Mouse (Mus musculus): ENCODE measurements at regions not wholly inside any gene's neighbourhood (a gene's known extent, or its start where the extent isn't known, plus 50 kb on each side); places are given as distances from the start of the nearest gene placed in this dataset.

DNA sequence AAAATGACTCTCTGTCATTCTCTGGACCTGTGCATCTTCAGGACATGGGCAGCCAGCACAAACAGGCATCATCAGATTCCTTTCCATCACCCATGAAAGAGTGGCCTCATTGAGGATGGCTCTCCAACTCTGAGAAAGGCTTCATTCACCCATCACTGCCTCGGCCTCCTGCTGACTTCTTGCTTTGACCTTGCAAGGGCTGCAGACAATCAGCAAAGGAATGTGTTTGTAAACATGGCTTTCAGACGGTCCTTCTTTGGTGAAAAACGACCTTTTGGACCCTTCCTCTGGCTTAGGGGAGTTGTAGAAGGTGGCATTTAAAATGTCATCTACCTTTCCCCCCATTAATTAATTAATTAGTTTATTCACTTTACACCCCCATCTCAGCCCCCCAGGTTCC is 134.3 kb downstream of the Moxd1 start:
- no peak for ATAC-seq (replicated peaks; ENCODE audit: poor library complexity, severe bottlenecking)

DNA sequence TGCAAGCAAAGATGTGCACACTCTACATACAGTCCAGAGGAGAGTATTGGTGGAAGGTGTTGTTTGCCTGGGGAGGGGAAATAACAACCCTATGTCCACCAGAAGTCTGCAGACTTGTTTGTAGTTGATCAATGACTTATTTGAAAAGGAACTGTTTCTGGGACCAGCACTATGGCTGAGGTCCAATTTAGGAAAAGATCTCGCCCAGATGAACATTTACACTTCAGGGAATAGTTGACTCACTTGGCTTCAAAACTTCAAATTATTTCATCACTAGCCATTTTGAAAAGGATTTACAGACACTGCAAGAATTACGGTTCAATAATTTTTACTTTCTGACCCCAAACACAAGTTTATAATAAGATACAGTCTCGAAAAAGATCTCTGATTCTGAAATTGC is 138.1 kb downstream of the Moxd1 start:
- ATAC-seq (replicated peaks; ENCODE audit: poor library complexity, severe bottlenecking): no peak

DNA sequence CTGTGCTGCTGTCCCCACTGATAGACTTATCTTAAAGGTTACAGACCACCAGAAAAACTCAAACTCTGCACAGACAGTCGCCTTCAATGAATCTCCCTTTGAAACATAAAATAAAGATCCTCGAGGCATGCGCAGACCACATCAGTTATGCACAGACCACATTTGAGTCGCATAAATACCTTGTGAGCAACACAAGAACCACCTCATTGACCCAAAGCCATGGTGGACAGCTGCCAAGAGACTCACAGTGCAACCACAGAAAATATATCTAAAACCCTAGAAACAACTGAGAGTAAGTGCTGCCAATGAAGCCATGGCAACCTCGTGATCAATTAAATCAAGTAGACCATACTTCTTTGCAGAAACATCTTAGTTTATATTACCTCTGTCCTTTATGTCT is 142.1 kb downstream of the Moxd1 start:
- ATAC-seq (replicated peaks; ENCODE audit: poor library complexity, severe bottlenecking): no peak

DNA sequence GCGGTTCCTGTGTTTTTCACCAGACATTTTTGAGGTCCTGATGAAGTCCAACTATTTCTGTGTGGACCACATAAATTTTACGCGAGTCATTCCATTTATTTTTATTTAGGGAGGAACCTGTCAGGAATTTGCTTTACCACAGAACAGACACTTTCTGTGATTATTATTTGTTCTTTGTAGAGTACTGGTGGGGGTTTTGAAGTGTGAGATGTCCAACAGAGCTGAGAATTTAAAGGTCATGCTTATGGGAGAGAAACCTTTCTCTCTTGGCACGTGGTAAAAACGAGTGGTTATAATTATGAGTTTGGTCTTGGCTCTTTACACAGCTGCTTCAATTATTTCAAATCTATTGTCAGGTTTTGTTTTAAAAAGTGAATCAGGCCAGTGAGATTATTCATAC is 143.7 kb downstream of the Moxd1 start:
- no peak for ATAC-seq (replicated peaks; ENCODE audit: poor library complexity, severe bottlenecking)

DNA sequence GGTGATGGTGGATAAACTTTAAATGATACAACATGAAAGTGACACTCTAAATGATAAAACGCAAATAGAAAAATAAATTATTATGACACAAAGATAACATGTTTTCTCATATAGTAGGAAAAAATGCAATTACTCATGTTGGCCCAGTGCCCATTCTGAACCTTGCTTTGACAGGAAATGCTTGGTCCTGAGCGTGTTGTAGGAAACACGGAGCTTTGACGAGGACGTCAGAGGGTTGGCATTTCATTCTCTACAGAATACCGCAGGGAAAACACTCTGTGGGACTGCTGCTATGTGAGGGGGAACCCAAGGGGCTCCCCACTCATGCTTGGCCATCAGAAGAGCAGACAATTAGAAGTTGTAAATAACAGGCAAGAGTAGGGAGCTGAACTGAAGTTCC is 150.6 kb downstream of the Moxd1 start:
- ATAC-seq (replicated peaks; ENCODE audit: poor library complexity, severe bottlenecking): no peak

DNA sequence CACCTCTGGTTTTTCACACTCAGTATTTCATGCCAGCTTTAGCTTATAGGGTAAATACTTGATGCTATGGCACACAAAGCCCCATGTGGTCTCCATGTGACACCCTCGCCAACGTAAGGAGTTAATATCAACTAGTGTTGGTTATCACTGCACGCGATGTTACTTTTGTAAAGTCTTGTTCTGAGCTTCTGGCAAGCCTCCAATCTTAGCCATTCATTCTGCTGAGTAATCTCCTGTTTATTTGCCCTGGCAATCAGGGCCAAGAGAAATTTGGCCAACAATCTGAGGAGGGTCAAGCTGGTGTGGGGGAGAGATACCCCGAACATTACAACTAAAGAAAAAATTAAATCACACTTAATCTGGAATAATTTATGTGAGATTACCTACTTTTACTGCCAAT is 156.0 kb downstream of the Moxd1 start:
- ATAC-seq (replicated peaks; ENCODE audit: poor library complexity, severe bottlenecking): no peak

DNA sequence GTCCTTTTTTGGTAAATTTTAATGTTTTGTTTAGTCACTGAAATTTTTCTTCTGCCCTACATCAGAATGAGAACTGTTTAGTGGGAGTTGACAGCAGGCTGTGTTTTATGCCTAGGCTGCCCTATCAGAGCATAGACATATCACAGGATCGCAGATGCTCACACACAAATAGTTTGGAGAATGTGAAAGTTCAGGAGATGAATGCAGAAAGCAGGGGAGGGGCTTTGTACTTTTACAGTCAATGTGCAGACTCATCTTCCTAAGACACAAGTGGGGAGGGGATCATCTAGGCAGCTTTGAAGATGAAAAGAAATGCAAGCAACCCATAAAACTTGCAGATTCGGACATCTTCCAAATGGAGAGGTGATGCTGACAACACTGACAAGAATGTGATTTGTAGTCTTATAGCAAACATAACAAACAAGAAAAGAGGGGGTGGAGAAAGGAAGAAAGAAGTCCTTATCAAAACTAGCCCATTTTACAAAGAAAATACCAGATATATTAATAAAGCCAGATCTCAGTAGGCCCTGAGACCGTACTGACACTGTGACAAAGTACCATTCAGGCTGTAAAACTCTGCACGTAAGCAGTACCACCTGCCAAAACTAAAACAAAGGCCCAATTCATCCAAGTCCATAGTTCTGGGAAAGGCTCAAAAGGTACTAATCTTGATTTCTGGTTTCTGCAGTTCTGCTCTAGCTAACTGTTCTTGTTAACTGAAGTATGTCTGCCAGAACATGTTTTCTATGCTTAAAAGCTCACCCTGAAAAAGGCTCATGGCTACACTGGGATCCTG is 157.4 kb downstream of the Moxd1 start:
- no peak for ATAC-seq (replicated peaks; ENCODE audit: poor library complexity, severe bottlenecking)

DNA sequence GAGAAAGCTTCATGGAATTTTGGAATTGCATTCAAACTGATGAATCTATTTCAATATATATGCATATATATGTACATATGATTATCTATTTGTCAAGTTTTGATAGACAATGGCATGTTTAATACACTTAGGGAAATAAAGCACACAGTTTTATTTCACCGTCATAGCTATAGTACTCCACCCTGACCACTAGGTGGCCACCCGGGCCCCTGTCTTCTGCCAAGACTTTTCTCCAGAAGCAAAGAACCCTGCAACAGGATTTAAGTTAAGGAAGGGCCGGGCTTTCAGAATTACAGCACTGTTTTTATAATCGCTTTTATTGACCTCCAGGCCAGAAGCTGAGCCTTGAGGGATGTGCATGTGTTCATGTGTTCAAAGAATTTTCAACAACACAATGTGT is 158.6 kb downstream of the Moxd1 start:
- ATAC-seq (replicated peaks; ENCODE audit: poor library complexity, severe bottlenecking): peak; percentile 55; the same call in 1 of the 2 replicates

DNA sequence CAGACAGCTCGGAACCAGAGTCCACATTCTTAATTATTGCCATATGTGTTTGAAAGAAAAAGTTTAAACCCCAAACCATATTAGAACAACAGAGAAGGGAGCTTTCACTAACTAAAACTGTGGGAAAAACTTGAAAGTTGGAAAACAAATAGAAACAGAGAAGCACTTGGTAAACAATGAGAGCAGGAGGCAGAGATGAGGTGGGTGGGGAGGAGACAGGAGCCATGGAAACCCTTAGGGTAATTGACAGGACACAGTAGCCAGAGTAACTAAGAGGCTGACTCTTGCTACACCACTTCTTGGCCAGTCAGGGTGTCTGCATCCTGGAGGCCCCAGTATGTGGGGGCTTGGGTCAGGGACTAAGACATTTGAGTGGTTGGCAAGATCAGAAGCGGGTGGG is 160.7 kb downstream of the Moxd1 start:
- ATAC-seq (replicated peaks; ENCODE audit: poor library complexity, severe bottlenecking): no peak

DNA sequence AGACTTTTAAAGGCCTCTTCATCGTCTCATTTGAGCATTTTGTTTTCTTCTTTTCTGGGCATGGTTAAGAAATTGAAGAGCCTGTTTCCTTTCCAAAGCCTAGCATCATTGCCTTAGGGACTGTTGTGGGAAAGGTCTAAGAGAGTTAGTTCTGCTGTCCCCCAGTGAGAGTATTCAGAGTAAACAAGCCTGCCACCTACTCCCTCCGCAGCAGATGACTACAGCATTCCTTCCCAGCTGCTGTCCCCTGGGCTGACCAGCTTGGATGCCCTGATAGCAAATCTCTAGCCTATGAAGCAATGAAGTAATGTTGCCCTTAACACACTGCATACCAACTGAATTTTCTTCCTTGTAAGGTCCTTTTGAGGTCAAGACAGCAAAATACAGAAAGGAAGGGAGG is 164.9 kb downstream of the Moxd1 start:
- no peak for ATAC-seq (replicated peaks; ENCODE audit: poor library complexity, severe bottlenecking)

DNA sequence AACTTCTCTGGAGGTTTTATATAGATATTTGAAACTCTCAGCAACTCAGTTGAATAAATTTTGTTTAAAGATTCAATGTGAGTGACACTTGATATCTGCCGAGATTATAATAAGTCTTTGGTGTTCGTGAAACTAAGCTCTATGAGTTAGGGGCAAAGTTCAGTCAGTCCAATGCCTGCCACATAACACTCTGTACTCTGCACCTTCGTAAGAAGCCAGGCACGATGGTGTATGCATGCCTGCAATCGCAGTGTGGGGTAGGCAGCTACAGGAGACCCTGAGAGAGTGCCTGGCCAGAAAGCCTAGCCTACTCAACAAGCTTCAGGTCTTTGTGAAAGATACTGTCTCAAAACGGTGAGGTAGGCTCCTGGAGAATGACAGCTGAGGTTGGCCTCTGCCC is 167.7 kb downstream of the Moxd1 start:
- ATAC-seq (replicated peaks; ENCODE audit: poor library complexity, severe bottlenecking): no peak

DNA sequence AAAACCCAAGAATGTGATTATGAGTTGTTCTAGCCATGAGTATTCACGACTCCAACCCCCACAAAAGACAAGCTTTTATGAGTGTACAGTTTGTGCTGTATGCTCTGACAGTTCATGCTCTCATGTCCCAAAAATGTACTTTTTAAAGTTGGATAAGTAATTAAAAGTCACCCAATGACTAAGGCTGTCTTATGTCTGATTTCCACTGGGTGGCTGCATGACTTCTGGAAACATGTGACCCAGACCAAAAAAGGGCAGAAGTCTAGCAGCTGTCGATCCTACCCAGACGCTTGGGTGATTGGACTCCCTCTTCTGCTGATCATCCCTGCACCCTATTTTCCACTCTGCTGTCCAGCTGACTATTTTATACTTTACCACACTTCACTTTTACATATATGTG is 168.7 kb downstream of the Moxd1 start:
- ATAC-seq (replicated peaks; ENCODE audit: poor library complexity, severe bottlenecking): no peak

DNA sequence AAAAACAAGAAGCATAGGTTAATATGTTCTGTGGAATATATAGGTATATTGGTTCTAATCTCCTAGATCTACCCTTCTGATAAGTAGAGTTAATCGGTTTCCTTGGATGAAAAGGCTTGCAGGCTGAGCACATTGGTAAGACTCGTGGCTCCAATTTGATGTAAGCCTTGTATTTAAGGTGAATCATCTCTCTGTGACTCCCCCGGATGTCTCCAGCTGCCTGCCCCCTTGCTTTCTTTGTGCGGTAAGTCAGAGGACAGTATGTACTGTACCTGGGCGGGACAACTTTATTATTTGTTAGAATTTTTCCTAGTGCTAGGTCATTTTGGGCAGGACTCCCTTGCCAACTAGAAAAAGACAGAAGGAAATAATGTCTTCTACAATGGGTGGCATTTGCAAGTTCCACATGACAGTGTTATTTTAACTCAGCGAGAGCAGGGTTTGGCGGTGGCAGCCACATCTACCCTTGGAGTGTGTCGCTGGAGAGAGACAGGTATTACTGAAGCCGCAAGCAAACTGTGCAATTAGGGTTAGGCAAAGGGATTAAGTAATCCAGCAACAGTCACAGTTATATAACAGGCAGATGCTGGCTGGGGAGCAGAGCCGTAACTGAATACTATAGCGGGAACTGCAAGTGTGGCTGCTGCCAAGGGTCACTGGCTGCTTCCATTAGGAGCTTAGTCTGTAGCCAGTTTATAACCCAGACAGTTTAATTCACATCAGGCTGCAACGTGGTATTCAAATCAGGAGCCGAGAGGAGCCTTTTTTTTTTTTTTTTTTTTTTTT is 172.9 kb downstream of the Moxd1 start:
- ATAC-seq (replicated peaks; ENCODE audit: poor library complexity, severe bottlenecking): no peak

DNA sequence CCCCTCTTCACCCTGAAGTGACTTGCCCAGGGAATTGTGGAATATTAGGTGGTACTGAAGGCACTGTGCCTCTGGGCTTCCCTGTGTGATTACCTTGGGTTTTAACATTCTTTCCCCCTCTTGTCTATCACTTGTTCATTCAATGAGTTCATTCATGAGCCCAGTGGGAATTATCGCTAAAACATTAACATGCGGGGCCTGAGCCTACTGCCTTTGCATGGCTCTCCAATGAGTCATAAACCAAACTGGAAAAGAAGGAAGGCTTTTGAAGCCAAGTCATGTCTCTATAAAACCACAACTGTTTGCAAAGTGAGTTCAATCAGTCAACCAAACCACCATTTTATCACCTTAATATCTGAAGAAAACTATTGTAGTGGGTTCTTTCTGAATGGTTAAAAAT is 173.8 kb downstream of the Moxd1 start:
- no peak for ATAC-seq (replicated peaks; ENCODE audit: poor library complexity, severe bottlenecking)

DNA sequence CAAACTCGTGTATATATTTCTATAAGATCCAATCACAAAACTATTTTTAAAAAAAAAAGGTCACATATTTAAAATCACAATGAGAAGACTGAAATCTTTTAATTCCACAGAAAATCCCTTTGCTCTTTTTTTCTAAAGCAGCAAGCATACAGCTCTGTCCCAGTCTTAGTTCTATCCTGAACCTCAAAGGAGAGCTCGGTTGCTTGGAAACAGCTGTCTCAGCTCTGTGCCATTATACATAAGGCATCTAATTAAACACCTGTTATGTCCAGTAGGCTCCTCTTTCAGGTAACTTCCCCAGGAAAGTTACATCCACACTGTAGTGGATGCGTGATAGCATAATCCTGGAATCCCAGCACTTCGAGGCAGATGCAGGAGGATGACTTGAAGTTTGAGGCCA is 181.5 kb downstream of the Moxd1 start:
- no peak for ATAC-seq (replicated peaks; ENCODE audit: poor library complexity, severe bottlenecking)

DNA sequence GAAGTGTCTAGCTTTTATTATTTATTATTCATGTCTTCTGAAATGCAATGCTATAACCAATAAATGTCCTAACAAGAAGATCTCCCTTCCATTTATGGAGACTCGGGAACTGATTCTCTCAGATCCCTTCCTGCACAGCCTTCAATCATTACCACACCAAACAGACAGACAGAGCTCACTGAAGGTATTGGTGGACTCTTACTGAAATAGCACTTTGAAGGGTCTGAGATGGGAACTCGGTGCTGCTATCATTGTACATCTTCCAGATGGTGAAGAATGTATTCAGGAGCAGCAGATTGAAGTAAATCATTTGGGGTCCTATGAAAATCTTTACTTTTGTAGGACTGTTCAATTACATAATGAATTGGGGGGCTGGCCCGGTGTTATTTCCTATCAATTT is 183.6 kb downstream of the Moxd1 start:
- no peak for ATAC-seq (replicated peaks; ENCODE audit: poor library complexity, severe bottlenecking)

DNA sequence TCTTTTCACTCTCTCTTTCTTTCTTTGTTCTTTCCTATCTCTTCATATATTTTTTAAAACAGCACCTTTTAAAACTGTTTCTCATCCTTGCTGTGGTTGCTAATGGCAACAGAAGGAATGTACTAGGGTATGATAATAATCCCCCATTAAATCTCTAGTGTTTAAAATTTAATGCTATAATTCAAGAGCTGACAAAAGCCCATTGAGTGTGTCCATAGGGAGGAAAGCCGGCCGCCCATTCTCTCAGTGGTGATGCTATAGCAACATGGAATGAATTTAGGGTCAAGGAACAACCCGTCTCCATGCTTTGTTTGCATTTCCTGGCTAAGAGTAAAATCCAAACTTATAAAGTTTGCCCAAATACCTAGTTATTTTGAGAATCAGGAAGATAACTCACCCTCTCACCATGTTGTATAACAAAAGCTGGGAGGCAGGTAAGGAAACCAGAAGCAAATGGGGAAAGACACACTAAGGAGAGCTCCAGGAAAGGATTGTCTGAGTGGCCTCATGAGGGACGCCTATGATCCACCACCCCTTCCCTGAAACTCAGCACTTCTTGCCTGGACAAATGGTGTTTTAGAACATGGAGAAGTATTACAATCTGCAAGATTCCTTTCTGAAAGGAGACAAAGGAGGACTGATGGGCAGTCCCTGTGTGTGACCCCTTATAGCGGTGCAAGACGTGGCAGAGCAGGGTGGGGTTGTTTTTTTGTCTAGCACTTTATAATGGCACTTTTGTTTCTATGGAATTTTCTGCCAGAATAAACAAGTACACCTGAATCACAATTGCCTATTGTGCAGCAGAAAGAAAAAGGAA is 184.3 kb downstream of the Moxd1 start:
- no peak for ATAC-seq (replicated peaks; ENCODE audit: poor library complexity, severe bottlenecking)

DNA sequence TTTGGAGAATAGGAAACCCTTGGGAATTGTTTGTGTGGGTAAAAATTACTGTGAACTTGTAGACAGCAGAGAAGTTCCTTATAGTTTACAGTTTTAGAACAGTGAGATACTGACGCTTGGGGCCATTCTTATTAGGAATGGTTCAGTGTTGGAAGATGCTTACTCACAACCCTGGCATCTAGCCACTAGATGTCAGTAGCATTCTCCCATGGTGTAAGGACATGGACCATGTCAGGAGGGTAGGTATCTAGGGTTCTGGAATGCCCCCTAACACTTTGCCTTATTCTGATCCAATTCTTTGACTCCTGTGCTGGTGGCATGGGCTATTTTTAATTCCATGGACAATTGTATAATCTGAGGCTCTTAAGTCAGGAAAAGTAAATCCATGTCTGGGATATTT is 185.3 kb upstream of the Ccn2 start:
- peak; percentile 40; the same call in 1 of the 2 replicates for ATAC-seq (replicated peaks; ENCODE audit: poor library complexity, severe bottlenecking)

DNA sequence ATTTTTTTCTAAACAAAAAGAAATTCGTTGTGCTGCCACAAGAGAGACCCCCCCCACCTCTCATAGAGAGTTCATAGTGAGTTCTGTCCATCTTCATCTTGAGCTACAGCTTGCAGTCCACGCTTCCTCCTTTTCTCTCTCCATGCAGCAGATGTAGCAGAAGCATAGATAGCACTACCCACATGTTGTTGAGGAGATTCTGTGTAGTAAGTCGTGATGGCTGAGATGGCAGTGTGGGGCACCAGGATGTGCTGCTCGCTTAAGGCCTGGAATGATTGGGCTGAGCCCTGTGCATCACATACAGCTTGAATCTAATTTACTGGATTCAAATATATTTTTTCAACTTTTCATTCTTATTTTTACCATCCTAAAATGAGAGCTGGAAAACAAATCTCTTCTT is 184.4 kb upstream of the Ccn2 start:
- no peak for ATAC-seq (replicated peaks; ENCODE audit: poor library complexity, severe bottlenecking)

DNA sequence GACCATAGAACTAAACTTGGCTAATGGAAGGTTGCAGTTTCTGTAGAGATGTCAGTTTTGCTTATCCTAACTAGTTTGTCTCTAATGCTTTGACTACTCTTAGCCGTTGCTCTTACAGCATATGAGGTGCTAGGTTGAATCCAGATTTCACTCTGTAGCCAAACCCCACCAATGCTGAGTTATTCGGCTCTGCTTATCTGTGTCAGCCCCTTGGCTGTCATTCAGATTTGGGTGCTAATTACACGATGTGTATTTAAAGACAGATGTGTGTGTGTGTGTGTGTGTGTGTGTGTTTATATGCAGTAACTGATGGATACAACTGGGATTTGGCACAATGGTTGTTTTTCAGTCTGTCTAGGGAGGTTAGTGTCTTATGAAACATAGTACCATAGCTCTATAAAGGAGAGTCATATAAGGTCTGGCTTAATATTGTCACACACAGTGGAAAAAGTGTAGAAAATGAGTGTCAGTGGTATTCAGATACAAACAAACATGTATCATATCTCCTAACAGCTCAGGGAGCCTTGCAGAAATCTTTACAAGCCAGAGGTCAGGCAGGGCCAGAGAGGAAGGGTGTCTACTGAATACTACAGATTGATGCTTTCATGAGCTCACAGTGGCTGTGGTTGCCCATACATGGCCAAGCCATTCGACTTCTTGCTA is 172.6 kb upstream of the Ccn2 start:
- ATAC-seq (replicated peaks; ENCODE audit: poor library complexity, severe bottlenecking): no peak
